Mouse (Mus musculus) heart, adult 18-20 months (tissue): ENCODE measurements around the gene Trib3. TPM values are rescaled to one million over a fixed set of nuclear protein-coding genes. Genes with fewer than 3 reads are reported as not detected.
"Not testable (repeated sequence)": the region's sequence is repeated elsewhere in the genome, so short reads cannot be mapped to it uniquely, and the experiment has no call there.

Experiments
- DNase-seq, 2 experiments: peaks; one replicate each; pipeline ENCODE4 v3.0.0; 2021 to 2022; ENCODE audit warnings: mixed read lengths in 1 of 2
- long read RNA-seq, 2 experiments: library from polyadenylated mRNA; stranded (forward); transcript quantifications; one replicate each; pipeline ENCODE4 v2.0.0; 2021
- total RNA-seq, 2 experiments: library from RNA; stranded (reverse); gene quantifications; 2 replicates each; pipeline ENCODE4 v1.2.3; 2021

Trib3 gene
- total RNA-seq, result 1 to 10 TPM; 2.8 to 3.8 TPM
- long read RNA-seq, experiment 1, partial matches to known transcripts, result 0 of 3 reads
- long read RNA-seq, experiment 1, other reads (novel, unspliced or antisense), result 0 of 3 reads
- long read RNA-seq, experiment 2, partial matches to known transcripts, result 0 of 1 reads
- long read RNA-seq, experiment 2, other reads (novel, unspliced or antisense), result 0 of 1 reads

DNA sequence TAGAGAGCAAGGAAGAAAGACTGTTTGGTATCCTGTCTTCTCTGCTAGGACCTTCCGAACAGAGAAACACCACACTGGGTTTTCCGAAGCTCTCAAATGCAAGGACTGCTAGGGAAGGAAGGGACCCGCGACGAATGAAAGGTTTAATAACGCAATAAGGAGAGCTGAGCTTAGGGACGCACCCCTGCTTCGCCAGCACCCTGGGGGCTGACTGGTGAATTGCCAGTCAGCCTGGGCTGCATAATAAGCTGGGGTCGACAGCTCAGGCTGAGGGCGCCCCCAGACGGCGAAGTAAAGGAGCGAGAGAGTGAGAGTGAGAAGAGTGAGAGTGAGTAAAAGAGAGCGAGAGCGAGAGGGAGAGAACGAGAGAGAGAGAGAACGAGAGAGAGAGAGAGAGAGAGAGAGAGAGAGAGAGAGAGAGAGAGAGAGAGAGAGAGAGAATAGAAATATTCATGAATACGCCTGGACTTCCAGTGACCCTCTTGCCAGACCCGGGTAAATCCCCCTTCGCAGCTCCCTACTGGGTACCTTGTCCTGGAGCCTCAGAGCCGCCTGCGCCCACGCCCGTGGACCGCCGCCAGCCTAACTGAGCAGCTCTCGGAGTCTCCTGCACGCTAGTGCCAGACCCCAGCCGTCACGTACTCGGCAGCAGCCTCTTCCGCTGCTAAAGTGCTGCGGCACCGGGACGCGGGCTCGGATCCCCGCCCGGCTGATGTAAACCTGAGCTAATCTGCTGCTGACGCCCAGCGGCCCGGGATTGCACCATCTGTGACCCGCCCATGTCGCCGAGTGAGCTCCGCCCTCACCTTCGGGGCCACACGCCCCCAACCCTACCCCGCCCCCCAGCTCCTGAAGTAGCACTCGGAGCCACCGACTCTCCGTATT, at the start of gene Trib3:
Gene Trib3 (minus strand): TSS at position 704 of the 885 bp plus-strand sequence.
- DNase-seq, result peak; percentile 87 to 90

DNA sequence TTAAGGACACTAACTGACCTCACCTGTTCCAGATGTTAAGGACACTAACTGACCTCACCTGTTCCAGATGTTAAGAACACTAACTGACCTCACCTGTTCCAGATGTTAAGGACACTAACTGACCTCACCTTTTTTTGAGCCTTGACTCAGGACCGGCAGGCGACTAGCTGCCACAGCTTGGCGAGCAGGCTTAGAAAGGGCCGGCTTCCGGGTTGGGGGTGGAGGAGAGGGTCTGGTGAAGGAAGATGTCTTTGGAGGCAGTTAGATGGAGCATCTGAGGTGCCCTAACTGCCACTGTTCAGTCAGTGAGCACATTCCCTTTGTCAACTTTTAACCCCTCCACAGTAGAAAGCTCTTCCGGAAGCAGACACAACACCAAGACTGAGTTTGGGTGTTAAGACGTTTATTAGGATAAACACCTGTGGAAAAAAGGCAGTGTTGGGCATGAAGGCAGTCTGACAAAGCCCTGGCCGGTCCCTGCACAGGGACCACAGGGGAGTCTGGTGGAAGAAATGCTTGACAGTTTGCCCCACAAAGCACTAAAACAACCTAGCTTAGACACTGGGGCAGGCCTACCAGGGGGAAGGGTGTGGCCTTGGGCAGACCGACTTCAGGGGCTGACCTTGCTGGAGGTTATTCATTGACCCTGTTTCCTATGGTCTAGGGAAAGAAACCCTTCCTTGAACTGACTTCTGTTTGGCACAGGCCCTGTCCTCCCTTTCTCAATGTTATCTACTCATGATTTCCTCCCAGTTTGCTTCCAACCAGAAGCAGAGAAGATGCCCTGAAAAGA, 49.6 kb upstream of the Trib3 start:
- DNase-seq, result peak in 1 of 2 experiments; percentile 29

DNA sequence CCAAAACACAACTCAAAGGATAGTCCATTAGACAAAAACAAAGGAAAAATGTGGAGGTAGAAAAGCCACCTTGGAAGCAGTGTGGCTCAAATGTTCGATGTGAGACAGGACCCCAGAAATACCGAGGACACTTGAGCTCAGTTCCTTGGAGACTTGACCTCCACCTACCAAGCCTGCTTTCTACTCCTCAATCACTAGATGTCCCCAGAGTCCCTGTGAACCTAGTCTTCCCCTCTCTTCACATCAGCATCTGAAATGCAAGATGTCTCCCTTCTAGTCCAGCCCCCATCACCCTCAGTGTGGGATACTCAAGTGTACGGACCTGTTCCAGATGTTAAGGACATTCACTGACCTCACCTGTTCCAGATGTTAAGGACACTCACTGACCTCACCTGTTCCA, 49.0 kb upstream of the Trib3 start:
- peak; percentile 66 to 70 for DNase-seq

DNA sequence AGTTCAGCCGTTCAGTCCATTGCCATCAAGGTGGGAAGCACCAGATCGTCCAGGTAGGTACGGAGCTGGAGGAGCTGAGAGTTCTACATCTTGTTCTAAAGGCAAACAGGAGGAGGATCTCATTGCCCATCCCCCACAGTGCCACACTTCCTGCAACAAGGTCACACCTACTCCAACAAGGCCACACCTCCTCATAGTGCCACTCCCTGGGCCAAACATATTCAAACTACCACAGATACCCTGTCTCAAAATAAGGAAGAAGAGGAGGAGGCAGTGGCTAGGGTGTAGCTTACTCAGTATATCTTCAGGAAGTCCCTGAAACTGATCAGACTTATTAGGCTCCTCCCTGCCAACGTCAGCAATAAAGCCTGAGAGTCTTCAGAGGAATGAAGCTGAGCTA, 40.4 kb upstream of the Trib3 start:
- DNase-seq, result no peak

DNA sequence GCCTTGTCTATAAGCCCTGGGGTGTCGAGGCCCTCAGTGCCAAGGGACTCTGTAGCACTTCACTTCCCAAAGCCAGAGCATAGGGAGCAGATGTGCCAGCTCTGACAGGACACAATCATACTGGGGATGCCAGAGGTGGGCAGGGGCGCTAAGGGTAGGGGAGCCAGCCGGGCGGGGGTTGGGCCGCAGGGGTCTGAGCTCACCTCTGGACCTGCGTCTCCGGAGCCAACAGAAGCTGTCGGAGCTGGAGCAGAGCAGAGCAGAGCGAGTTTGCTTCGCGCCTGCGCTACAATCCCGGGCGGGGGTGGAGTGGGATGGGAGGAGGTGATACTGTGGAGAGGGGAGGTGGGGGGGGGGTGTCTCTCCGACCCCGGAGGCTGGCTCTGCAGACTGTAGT, 32.5 kb upstream of the Trib3 start, which contains the start of gene Nrsn2:
Gene Nrsn2 (minus strand): TSS at position 294 of the 397 bp plus-strand sequence.
- no peak for DNase-seq

DNA sequence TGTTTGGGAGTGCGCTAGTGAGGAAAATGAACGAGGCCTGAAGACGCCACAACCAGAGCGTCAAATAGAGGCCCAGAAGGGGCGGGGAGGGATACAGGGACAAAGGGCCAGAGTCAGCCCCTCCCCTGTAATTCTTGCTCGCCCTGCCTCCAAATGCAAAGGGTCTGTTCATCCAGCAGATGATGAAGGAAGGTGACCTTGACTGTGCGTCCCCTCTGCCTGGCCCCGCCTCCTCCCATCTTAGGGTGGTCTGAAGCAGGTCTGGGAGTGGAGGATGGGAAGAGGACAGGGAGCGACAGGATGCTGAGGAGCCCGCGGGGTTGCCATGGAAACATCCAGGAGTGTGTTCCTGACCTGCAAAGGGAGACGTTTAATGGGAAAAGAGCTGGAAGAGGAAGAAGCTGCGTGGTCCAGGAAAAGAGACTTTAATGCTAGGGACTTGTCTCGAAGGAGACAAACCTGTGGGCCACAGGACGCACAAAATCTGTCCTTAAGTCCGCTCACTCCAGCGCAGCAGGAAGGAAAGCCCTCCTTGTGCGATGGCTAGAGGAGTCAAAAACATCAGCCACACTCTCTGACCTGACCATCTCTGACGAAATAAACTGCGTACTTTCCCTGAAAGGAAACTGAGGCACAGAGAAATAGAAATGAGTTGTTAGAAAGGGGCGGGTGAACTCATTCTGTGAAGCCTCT, 32.0 kb upstream of the Trib3 start:
- DNase-seq, result no peak

DNA sequence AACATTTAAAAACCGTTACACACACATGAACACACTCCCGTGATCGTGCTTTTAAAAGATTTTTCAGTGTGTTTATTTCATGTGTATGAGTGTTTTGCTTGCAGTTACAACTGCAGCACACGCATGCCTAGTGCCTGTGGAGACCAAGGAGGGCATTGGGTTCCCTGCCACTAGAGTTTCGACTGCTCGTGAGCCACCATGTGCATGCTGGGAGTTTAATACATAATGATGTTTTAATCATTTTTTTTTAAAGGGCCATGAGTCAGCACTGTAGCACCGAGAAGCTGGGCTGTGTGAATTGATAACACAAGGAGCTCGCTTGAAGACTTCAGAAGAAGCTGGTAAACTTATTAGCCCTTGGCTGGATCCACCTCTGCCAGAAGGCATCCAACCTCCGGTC, 29.7 kb upstream of the Trib3 start:
- no peak for DNase-seq

DNA sequence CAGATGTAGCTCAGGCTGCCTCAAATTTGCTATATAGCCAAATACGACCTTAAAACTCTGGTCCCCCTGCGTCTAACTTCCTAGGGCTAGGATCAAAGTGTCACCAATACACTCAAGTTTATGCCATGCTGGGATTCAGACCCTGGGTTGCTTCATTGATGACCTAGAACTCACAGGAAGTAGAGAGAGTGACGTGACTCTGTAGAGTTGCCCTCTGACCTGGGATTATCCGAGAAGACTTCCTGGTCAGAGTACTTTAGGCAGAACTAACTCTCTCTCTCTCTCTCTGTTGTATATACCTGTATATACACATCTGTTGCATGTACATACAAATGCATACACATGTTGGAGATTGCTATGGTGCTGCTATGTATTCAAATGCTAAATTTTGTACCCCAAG, 28.8 kb upstream of the Trib3 start:
- DNase-seq, result no peak

DNA sequence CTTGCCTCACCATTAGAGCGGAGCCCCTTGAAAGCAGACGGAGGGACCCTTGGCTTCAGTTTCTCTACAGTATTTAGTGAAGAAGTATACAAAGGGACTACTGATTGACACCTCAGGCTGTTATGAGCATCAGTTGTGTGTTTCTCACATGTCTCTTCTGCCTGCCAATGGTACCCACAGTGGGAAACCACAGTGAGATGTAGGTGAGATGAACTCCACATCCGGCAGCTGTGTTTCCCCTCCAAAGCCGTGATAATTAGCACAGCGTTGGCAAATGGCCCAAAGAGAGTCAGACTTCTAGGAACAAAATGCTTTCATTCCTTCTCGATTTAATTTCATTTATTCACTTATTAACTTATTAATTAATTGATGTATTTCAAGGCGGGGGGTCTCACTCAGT, 28.3 kb upstream of the Trib3 start:
- DNase-seq, result no peak

DNA sequence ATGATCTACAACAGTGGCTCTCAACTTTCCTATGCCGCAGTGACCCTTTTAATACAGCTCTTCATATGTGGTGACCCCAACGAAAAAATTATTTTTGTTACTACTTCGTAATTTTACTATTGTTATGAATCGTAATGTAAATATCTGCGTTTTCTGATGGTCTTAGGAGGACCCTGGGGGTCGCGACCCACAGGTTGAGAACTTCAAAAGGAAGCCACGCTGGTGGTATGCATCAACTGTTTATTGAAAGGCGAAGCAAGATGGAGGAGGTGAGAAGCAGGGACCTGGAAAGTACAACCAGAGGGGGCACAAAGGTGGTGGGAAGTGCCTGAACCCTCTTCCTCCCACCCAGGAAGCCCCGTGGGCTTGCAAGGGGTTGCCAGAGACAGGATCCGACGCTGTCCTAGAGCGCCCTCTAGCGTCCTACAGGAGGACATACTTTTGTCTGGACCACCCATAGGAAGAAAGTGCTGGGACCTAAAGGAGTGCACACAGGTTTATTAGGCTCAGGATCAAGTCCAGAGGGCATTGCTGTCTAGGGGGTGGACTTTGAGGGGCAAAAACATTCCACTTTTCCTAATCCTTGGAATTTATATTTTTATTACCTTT, 24.8 kb upstream of the Trib3 start:
- DNase-seq, result peak; percentile 51 to 73

DNA sequence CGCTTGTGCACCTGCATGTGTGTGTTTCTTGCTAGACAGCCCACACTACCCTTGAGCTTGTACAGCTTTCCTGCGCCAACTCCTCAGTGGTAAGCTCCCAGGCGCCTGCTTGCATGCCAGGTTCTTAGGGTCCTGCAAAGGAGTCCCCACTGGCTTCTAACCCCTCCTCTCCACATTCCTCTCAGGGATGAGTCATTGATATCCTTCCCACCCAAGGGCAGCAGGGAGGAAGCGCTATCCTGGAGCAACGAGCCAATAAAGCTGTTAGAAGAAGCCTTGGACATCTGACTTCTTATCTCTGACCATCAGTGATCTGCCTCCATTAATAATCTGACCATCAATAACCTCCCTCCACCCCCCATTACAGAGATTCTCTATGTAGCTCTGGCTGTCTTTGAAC, 24.1 kb upstream of the Trib3 start:
- no peak for DNase-seq

DNA sequence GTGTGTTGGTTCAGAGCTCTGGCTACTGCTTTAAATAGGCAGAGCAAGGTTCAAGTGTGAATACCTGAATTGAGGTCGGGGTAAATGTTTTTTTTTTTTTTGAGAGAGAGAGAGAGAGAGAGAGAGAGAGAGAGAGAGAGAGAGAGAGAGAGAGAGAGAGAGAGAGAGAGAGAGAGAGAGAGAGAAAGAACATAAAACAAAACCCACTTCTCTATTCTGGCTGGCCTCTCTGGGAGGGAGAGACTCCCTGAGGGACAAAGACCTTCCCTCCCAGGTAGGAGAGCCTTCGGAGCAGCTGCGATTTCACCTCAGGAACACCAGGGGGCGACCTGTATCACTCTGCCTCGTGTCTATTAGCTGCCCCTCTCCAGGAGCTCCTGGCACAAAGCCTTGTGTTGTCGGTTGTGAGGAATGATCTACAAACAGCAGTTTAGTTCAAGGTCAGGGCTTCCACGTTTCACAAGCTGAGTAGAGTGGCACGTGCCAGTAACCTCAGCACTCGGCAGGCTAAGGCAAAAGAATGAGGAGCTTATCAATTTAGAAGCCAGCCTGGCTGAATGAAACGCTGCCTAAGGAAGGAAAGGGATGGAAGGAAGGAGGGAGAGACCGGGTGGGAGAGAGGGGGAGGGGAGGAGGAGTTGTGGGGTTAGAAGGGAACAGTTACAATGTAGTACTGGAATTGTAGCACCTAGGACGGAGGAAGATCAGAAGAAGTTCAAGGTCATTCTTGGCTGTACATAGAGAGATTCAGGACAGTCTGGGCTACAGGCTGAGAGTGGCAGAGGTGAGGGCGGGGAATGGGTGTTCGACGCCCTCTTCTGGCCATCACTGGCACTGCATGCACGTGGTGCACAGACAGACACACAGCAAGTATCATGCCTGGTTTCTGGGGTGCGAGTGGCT, 19.7 kb upstream of the Trib3 start:
- DNase-seq, result peak; percentile 88 to 89

DNA sequence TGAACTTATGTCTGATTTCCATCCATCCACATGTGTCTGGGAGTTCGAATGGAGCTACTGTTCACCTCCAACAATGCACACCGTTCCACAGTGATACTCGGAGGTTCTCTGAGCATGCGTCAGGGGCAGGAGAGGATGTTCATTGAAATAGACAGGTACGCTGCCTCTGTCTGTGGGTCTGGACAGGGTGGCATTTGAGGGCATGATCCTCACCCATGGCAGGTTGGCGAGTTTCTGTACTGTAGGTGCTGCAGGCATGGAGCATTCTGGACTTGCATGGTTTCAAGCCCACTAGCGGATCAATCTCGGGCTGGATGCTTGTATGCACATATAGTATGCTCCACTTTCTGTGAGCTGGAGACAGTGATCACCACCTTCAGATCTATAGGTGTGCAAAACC, 17.4 kb upstream of the Trib3 start:
- no peak for DNase-seq

DNA sequence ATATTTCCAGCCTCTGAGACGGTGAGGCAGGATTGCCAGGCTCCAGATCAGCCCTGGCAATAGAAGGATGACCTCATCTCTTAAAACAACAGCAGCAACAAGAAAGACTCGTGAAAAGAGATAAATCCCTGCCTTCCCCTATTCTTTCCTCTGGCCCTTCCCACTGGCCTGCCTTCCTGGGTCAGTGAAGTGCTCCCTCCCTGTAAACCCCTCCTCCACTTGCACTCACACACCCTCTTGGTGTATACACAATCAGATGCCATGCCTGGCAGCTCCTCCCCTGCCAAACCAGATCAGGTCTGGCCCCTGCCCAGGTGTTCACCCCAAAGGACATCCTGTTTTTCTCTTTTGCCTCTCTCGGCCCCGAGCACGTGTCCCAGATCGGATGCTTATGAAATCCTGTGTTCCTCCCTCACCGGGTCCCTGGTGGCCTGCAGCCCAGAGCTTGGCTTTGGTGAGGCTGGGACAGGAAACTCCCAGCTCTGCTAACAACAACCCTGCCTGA, 16.5 kb upstream of the Trib3 start:
- DNase-seq, result peak; percentile 90 to 95

DNA sequence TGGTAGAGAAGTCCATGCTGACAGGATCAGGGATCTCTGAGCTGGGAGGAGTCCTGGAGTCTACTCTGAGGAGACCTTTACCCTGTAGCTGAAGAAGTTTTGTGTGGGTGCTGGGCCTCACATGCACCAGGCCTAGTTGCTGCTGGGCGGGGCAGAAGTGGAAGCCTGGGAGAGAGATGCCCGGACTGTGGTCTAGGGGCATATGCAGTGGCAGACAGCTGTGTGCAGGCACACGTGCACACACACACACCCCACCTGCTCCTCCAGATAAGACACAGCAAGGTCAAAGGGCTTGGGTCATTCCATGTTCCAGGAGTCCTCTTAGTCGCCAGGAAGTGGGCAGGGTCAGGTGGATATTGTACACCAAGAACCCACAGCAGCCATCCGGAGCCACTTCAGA, 15.8 kb upstream of the Trib3 start:
- DNase-seq, result peak; percentile 44 to 48

DNA sequence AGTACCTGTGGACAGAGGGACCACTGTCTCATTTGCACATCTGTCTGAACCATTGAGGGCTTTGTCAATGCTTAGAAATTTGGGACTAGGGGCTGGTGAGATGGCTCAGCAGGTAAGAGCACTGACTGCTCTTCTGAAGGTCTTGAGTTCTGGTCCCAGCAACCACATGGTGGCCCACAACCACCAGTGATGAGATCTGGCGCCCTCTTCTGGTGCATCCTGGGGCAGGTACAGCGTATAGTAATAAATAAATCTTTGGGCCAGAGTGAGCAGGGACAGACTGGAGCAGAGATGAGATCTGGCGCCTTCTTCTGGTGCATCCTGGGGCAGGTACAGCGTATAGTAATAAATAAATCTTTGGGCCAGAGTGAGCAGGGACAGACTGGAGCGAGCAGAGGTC, 15.1 kb upstream of the Trib3 start:
- not testable (repeated sequence) for DNase-seq

DNA sequence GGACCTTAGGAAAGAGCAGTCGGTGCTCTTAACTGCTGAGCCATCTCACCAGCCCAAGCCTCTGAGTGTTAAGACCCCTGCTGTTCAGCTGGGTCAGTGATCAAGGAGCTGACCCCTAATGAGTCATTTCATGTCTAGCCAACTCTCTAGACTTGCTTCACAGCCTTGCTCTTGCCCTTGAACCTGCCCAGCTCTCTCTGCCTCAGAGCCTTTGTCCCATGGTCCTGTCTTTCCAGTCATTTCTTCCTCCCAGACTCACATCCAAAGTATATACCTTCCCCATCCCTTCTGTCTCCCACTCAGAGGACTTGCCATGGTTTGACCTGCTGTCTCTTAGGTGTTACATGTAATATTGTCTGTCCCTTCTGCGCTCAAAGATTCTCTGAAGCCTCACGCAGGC, 13.4 kb upstream of the Trib3 start:
- DNase-seq, result no peak

DNA sequence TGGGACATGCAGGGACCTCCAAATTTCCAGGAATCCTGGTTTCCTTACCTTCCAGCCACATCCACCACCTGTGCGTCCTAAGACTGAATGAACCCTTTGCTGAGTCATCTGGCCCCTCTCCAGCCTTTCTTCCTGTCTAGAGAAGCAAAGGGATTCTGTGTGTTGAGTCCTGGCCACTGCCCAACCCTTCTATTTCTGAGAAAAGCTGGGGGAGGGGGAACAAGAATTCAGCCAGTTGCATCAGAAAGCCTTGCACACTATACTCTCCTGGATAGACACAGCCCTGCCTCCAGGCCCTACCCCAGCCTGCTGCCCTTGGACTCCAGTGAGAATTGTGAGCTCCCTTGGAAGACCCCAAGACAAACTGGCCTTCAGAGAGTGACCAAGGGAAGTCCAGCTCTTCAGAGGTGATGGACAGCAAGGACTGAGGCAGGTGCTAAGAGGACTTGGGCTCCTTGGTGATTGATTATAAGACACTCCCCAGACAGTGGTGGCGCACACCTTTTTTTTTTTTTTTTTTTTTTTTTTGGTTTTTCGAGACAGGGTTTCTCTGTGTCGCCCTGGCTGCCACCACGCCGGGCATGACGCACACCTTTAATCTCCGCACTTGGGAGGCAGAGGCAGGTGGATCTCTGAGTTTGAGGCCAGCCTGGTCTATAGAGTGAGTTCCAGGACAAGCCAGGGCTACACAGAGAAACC, 6.2 kb upstream of the Trib3 start:
- peak; percentile 74 to 83 for DNase-seq

DNA sequence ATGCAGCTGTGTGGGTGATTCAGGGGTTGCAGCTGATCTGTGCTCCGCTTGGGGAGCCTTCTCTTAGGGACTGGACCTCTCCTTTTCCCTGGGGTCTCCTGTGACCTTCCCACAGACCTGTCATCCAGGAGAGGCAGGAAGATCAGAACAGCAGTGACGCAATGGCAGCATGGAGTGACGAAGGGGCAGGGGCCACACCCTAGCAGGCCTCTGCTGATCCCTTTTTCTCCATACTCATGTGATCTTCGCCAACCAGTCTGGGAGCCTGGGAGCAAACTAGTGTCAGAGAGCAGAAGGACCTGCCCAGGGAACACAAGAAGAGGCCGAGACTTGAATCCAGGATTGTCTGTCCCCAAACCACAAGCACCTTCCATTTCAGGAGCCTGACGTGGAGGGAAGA, 5.4 kb upstream of the Trib3 start:
- DNase-seq, result no peak

DNA sequence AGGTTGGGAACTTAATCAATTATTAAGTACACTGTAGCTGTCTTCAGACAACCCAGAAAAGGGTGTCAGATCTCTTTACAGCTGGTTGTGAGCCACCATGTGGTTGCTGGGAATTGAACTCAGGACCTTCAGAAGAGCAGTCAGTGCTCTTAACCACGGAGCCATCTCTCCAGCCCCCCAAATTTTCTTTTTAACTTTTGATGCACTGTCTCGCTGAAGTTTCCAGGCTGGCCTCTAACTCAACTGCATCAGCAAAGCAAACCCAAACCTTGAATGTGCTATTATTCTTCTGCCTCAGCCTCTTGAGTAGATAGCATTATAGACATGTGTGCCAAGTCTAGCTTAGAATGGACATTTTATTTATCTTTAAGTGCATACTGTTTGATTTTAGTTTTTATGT, 3.9 kb upstream of the Trib3 start:
- DNase-seq, result no peak
